Mouse (Mus musculus): ENCODE results near the gene Hoxa4.

The Hoxa4 gene

DNA sequence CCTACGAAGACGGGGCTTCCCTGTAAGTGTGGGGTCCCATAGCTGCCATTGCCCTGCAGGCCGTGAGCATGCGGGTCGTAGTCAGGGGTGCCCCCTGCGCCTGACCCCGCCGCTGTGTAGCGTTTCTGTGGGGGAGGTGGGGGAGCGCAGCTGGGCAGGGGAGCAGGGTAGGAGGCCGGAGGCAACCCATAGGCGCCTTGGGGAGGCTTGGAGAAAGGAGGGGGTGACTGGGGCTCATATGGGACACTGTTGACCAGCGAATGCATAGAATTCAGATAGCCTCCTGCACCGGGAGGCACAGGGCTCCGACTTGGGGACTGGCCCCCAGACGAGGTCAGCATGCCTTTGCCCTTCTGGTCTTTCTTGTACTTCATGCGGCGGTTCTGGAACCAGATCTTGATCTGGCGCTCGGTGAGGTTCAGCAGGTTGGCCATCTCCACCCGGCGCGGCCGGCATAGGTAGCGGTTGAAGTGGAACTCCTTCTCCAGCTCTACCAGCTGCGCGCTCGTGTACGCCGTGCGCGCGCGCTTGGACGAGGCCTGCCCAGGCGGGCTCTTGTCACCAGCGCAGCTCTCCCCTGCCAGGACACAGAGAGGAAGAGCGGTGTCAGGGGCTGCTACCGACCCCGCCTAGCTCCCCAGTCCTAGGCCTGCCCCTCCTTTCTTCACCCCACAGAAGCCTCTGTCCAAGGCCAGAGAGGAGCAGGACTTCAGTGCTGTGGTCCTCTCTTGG, 21.2 kb downstream of the Hoxa4 start:
- ChIA-PET POLR2A (interaction anchor here (0.6 to 9.7 kb wide), 7 partner anchors 10 to 803 kb away, joined by 3 to 75 read pairs (median 3); partner anchors contain the start of genes Hoxa1 (in 3 of the 4), Hoxa5 (in 1 of the 4) and Hoxa7 (in 1 of the 4)), CTCF (interaction anchor here in 1 of 4 experiments (0.6 kb wide), 1 partner anchor 27 kb away, joined by 3 read pairs; no protein-coding TSS in a partner anchor)

DNA sequence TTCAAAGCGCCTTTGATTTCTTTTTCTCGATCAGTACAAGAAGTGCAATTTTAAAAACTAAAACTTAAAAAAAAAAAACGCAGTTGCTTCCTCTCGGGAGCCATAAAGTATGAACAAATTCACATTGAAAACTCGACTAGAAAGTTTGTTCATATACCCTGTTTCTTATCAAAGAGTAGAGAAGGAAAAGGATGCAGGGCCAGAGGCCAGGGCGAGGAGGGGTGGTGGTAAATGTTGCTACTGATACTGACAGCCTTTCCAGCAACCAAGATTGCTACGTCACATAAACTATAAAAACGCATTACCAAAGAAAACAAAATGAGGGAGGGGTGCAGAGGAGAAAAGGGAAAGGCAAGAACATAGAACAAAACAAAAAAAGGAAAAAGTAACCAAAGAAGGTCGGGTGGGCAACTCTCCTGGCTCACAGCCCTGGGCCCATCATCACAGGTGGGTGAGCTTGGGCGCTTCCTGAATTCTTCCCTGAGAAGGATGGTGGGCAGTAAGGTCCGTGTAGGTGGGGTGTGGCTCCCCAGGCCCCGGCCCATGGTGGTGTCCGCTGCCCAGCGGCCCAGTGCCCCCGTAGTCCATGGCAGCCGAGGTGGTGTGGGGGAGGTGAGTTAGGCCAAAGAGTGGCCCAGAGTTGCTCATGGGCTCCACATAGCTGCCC, 21.9 kb downstream of the Hoxa4 start:
- ChIA-PET CTCF (interaction anchor here in 1 of 4 experiments (0.6 kb wide), 1 partner anchor 28 kb away, joined by 3 read pairs; no protein-coding TSS in a partner anchor), POLR2A (interaction anchor here in 1 of 4 experiments (2.0 kb wide), 1 partner anchor 11 kb away, joined by 12 read pairs; the partner anchor contains the start of gene Hoxa1)

DNA sequence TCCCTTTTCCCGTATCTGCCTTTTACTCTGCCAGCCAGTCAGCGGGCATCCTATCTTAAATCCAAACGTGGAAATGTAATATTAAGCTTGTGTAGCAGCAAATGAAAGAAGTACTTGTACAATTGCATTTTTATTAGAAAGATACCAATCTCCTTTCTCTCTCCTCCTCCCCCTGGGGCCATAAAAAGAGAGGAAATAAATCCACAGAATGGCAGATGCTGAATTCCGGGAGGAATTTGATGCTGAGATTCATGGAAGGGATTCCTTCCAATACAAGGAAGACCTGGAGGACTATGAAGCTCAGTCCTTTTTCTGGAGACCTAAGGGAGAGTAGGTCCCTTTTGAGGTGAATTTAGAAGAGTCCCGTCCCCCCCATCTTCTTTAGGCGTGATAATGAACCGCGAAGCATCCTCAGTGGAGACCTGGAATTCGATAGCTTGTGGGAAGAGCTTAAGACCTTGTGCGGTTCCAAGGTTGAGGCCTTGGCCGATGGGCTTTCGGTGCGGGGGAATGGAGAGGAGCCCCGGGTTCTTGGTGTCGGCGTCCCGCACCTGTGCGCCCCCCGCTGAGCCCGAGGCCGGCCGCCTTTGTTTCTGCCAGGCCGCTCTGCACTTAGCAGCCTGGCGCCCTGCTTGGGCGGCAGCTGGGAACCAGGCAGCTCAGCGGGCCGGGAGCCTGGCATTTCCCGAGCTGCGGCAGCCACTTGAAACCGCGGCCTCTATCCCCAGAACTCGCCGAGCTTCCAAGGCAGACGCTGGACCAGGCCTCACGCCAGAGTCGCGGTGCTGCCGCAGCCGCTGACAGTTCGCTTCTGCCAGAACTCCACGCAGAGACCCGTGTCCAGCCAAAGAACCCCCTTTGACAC, 23.1 kb downstream of the Hoxa4 start:
- CTCF ChIA-PET, result interaction anchor here in 2 of 4 experiments (0.6 to 1.8 kb wide), 4 partner anchors 43 to 72 kb away, joined by 3 to 8 read pairs (median 3); partner anchors contain the start of gene Hoxa10 (in 2 of the 2)

GRCm38 (mm10) chr6:52167736-52168161, 23.8 kb downstream of the Hoxa4 start:
- POLR2A ChIA-PET, result interaction anchor here in 3 of 4 experiments (1.0 to 1.9 kb wide), 8 partner anchors 9 to 725 kb away, joined by 3 to 7 read pairs (median 4); partner anchors contain the start of genes 5730596B20Rik (in 1 of the 3), Hoxa1 (in 1 of the 3) and Hoxa7 (in 1 of the 3)
- CTCF ChIA-PET, result interaction anchor here in 3 of 4 experiments (0.6 to 1.8 kb wide), 4 partner anchors 44 to 73 kb away, joined by 3 to 8 read pairs (median 6); partner anchors contain the start of gene Hoxa10 (in 2 of the 3)

More for the DNA sequence above, 23.1 kb downstream of the Hoxa4 start:
- POLR2A ChIA-PET, result interaction anchor here in 2 of 4 experiments (0.9 to 1.9 kb wide), 7 partner anchors 9 to 726 kb away, joined by 3 to 7 read pairs (median 5); partner anchors contain the start of genes 5730596B20Rik (in 1 of the 2) and Hoxa1 (in 1 of the 2)

- POLR2A ChIA-PET, result interaction anchor here in 2 of 4 experiments (0.8 to 1.9 kb wide), 6 partner anchors 8 to 54 kb away, joined by 3 to 6 read pairs (median 6); partner anchors contain the start of genes 5730596B20Rik (in 1 of the 2) and Hoxa7 (in 1 of the 2)
- CTCF ChIA-PET, result interaction anchor here in 3 of 4 experiments (0.6 to 1.8 kb wide), 4 partner anchors 12 to 55 kb away, joined by 3 to 8 read pairs (median 6); no protein-coding TSS in a partner anchor
Observed at GRCm38 (mm10) chr6:52167176-52167575, 24.4 kb downstream of the Hoxa4 start.

- ChIA-PET CTCF (interaction anchor here in 2 of 4 experiments (0.7 kb wide), 2 partner anchors 11 to 57 kb away, joined by 5 to 9 read pairs; no protein-coding TSS in a partner anchor), POLR2A (interaction anchor here in 2 of 4 experiments (0.8 to 1.5 kb wide), 4 partner anchors 8 to 55 kb away, joined by 3 to 6 read pairs (median 4); partner anchors contain the start of gene Hoxa7 (in 1 of the 2))
Observed at GRCm38 (mm10) chr6:52166431-52167077, 25.0 kb downstream of the Hoxa4 start.

DNA sequence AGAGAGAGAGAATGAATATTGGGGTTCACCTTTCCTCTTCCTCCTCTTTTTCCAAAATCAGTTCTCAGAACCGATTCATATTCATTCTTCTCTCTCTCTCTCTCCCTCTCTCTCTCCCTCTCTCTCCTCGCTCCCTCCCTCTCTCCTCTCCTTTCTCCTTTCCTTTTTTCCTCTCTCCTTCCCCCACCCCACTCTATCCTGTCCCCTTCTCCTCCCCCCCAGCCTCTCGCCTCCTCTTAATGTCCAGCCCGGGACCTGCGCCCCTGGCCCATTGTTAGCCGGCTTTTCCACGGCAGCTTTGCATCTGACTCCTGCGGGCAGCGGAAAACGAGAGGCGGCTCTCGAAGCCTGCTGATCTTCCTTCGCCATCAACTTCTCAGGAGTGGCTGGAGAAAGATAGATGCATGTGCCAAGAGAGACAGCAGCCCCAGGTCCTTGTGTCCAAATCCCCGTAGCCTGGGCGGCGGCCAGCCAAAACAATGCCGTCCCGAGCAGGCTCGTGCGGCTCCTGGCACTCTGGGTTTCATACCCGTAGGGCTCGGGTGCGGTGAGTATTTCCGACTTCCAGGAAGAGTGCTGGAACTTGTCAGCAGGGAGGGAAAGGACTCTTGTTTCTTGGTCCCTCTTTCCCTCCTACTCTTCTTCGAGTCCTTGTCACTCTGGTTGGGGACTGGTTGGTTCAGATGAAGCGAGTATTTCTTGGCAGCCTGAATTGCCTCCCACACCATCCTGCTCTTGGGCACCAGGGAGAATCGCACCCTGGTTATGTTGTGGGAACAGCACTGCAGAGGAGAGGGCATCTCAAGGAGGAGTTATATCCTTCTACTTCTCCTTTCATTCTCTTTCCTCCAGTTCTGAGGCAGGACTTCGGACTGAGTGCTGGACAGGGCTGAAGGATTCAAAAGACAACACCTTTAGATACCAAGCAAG, 25.8 kb downstream of the Hoxa4 start:
- ChIA-PET POLR2A (no interaction called here), CTCF (no interaction called here)

GRCm38 (mm10) chr6:52164626-52165440, 26.7 kb downstream of the Hoxa4 start, which contains the start of gene Hoxa2:
TSS of gene Hoxa2 (minus strand) at chr6:52164831.
- POLR2A ChIA-PET, result interaction anchor here in 1 of 4 experiments (2.6 kb wide), 1 partner anchor 7 kb away, joined by 10 read pairs; no protein-coding TSS in a partner anchor
- CTCF ChIA-PET, result no interaction called here

GRCm38 (mm10) chr6:52164051-52164625, 27.4 kb downstream of the Hoxa4 start:
- ChIA-PET POLR2A (interaction anchor here in 2 of 4 experiments (1.1 to 8.0 kb wide), 3 partner anchors 8 to 15 kb away, joined by 3 to 75 read pairs (median 10); partner anchors contain the start of gene 5730596B20Rik (in 1 of the 2)), CTCF (interaction anchor here in 2 of 4 experiments (0.7 to 1.1 kb wide), 3 partner anchors 42 to 107 kb away, joined by 3 to 4 read pairs (median 3); no protein-coding TSS in a partner anchor)

DNA sequence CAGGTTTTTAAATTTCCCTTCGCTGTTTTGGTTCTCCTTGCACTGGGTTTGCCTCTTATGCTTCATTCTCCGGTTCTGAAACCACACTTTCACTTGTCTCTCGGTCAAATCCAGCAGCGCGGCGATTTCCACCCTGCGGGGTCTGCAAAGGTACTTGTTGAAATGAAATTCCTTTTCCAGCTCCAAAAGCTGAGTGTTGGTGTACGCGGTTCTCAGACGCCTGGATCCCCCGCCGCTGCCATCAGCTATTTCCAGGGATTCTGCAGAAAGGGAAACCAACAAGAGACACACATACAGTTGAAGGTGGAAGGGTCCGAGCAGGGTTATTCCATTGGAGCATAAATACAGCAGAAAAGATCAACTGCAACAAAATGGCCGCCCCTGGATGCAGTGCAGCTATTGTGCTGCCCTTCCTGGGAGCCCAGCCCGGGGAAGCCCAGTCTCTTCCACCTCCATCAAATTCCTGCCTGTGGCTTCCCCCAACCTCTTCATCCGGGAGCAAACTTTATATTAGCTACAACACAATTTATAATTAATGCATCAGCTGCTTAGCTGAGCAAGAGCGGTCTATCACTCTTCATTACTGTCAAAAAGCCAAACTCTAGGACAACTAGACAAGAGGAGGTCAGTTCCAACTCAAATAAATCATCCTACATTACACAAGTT, 28.1 kb downstream of the Hoxa4 start:
- CTCF ChIA-PET, result interaction anchor here in 2 of 4 experiments (0.6 to 1.1 kb wide), 5 partner anchors 43 to 126 kb away, joined by 3 to 4 read pairs (median 3); partner anchors contain the start of gene Hoxa7 (in 1 of the 2)
- POLR2A ChIA-PET, result interaction anchor here in 3 of 4 experiments (0.5 to 8.0 kb wide), 8 partner anchors 9 to 56 kb away, joined by 3 to 75 read pairs (median 4); partner anchors contain the start of gene 5730596B20Rik (in 1 of the 3)

DNA sequence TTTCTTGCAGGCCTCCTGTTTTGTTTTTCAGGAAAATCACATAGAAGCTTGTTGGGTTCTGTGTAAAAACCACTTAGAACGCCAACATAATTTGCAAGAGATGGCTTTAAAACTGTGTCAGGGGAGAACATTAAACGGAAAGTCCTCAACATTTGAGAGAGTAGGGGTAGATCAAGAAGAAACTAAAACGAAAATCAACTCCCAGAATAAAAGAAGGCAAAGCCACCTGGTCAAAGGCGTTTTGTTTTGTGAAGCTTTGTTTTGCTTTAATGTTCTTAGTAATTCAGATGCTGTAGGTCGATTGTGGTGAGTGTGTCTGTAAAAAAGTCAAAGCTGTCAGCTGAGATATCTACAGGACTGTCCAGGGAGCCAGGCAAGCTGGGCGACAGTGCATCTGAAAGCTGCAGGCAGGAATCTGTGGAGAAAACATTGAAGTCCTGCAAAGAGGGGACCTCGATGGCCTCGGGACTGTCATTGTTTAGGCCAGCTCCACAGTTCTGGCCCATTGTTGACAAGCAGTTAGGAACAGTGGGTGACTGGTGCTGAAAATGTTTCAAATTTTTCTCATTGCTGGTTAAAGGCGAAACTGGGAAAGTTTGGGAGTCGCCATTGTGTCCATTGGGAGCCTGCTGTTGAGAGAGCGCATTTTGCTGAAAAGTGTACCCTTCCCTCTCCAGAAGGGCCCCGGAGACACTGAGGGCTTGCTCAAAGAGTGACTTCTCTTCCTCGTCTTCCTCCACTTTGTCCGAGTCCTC, 28.8 kb downstream of the Hoxa4 start:
- ChIA-PET POLR2A (interaction anchor here (0.5 to 8.0 kb wide), 11 partner anchors 9 to 91 kb away, joined by 3 to 75 read pairs (median 4); partner anchors contain the start of gene 5730596B20Rik (in 1 of the 4)), CTCF (interaction anchor here in 2 of 4 experiments (0.6 to 1.1 kb wide), 5 partner anchors 11 to 125 kb away, joined by 3 to 4 read pairs (median 3); partner anchors contain the start of genes Hoxa10 (in 1 of the 2) and Hoxa7 (in 1 of the 2))

DNA sequence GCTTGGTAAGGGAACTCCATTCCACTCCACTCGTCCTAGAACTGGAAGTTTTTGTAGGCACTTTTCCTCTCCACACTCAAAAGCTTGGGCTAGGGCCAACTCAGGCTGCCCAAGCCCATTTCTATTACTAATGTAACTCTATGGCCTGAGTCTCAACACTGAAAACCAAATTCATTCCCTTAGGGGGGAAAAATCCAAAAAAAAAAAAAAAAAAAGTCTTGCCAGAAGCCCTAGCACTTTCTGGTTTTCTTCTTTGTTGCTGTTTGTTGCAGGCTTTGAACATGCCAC, 29.5 kb downstream of the Hoxa4 start:
- POLR2A ChIA-PET, result interaction anchor here in 3 of 4 experiments (0.6 to 8.0 kb wide), 8 partner anchors 10 to 92 kb away, joined by 3 to 75 read pairs (median 4); partner anchors contain the start of gene 5730596B20Rik (in 1 of the 3)
- CTCF ChIA-PET, result interaction anchor here in 2 of 4 experiments (0.6 to 1.4 kb wide), 3 partner anchors 10 to 1354 kb away, joined by 3 read pairs; no protein-coding TSS in a partner anchor
